Mouse (Mus musculus) megakaryocyte, embryonic 14.5 days (primary cell): Measurements from ENCODE around the gene Sepsecs.

Experiments
- FLI1 ChIP-seq: IDR thresholded peaks from 2 replicates; pipeline ENCODE4 v1.6.1; 2012; ENCODE audit warnings: low read length, inconsistent platforms, mixed read lengths
- GATA1 ChIP-seq: IDR thresholded peaks from 3 replicates; pipeline ENCODE4 v1.6.1; 2012; ENCODE audit warnings: mixed read lengths, low read length, inconsistent platforms, borderline replicate concordance

DNA sequence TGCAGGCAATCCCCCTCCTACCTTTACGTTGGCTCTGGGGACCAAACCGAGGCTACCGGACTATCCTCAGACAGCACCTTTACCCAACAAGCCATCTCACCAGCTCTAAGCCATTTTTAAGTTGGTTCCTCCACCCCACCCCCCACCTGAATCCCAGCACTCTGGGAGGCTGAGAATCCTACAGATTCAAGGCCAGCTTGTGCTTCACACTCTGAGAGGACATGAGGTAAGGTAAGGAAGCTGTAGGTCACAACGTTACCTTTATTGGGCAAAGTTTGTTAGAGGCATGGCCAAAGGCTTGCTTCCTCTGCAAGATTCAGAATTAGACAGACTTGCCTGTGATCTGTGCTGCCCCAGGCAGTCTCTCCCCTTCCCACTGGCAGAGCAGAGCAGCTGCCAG is 10.7 kb upstream of the Sepsecs start:
- TF ChIP-seq GATA1, result no peak
- TF ChIP-seq FLI1, result no peak
